Mouse (Mus musculus): ENCODE data around the gene Casp8ap2. TPM values are rescaled to one million over a fixed set of nuclear protein-coding genes. Genes with fewer than 3 reads are reported as not detected.

The Casp8ap2 gene
- polyA plus RNA-seq (2015; fragmentation: Illumina TruSeq; extraction: RNeasy Lipid Tissue Mini Kit (QIAGEN cat#74804); ENCODE audit: insufficient read depth, low replicate concordance) = 30.4 TPM

DNA sequence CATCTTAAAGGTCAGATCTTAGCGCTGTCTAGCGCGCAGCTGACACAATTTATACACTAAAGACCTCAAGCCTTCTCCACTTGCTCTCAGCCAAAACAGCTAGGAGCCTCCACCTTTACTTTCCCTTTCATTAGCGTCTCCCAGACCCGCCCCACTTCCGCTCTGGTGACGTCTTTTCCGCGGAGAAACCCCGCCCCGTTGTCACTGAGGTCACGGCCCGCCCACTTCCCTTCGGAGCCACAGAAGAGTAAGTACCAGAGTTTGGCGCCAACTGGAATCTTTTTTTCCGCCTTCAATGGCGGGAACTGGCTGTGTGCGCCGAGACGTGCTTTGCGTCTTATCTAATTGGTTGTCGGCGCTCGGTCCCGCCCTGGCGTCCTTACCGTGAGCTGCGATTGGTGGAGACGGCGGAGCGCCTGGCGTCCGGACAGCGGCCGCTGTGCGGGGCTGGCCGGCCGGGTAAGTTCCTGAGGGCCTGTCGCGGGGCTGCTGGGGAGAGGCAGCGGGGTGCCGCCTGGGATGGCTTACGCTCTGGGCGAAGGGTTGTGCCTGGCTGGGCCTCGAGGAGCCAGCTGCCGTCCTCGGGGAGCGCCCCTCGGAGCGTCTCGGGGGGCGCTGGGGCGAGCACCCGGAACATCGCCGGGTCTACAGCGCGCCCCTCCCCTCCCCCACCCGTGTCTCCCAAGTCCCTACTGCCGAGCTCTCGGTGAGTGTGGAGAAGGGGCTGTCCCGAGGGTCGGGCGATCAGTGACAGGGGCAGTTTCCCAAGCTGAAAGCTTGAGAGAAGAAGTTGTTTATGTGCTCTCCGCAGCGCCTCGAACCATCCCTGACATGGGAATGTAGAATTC, at the start of gene Casp8ap2:
Gene Casp8ap2 (plus strand): TSS at position 418 of the 848 bp plus-strand sequence.

DNA sequence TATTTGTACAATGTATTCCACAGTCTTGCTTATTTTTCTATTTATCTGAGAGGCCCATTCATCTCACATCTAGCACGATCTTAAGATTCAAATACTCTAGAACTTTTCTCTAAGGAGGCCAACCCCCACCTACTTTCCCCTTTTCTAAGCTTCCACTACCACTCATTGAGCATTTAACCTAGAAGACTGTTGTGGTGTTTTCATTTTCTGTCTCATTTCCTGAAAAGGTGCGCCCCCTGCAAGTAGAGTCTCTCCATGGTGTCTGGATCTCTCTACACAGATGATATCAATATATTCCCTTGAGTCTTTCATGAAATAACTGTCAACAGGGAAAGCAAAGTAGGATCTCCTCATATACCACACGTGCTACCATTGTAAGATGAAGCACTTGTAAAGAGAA, 12.6 kb upstream of the Casp8ap2 start, which contains the start of gene Gja10:
Gene Gja10 (minus strand): TSS at position 101 of the 400 bp plus-strand sequence.

DNA sequence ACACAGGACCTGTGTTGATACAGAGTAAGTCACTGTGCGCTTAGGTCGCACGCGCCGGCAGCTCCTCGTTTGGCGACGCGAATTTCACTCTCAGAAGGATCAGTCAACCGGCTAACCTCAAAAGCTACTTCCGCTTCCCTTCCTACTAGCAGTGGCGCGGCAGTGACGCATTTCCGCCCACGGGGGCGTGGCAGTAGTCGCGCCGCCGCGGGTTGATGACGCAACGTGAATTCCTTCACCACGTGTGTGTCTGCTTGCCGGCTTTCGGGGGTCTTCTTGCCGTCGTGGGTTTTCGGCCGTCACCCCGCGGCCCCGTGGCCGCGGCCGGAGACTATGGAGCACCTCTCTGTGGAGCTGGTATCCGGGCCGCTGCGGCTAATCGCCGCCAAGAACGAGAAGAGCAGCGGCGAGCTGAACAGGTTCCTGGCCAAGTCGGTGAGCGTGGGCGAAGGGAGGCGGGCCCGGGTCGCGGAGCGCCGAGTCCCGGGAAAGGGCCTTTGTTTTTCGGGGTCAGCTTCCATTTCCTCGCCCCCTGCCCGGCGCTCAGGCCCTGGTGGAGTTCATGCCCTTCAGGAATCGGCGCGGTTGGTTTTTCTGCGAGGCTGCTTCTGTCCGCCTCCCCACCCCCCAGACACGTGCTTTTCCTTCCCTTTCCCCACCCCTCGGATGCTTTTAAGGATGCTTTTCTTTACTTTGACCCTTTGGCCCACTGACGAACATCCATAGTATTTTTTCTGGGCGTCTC, 41.8 kb downstream of the Casp8ap2 start, which contains the start of gene Mdn1:
Gene Mdn1 (plus strand): TSS at position 202 of the 745 bp plus-strand sequence.

Other genes with a start within 250 kb of the Casp8ap2 start
- 0.12 TPM for gene Gja10, start 12.7 kb upstream of the Casp8ap2 start, polyA plus RNA-seq (2015; fragmentation: Illumina TruSeq; extraction: RNeasy Lipid Tissue Mini Kit (QIAGEN cat#74804); ENCODE audit: insufficient read depth, low replicate concordance)
- gene Mdn1, start 41.7 kb downstream of the Casp8ap2 start, polyA plus RNA-seq (2015; fragmentation: Illumina TruSeq; extraction: RNeasy Lipid Tissue Mini Kit (QIAGEN cat#74804); ENCODE audit: insufficient read depth, low replicate concordance) = 68.5 TPM
- gene Lyrm2, start 184.8 kb downstream of the Casp8ap2 start, polyA plus RNA-seq (2015; fragmentation: Illumina TruSeq; extraction: RNeasy Lipid Tissue Mini Kit (QIAGEN cat#74804); ENCODE audit: insufficient read depth, low replicate concordance) = 88.1 TPM